Mouse (Mus musculus): ENCODE results near the gene Agrn.
"Not testable (repeated sequence)": the region's sequence is repeated elsewhere in the genome, so short reads cannot be mapped to it uniquely, and the experiment has no call there.

The Agrn gene

GRCm38 (mm10) chr4:156154771-156155170 is 42.5 kb downstream of the Agrn start:
- no peak for DNase-seq (ENCODE audit: low spot score in 2 of 2)

GRCm38 (mm10) chr4:156150887-156151286 is 46.4 kb downstream of the Agrn start:
- not testable (repeated sequence) for DNase-seq (ENCODE audit: low spot score in 2 of 2)

GRCm38 (mm10) chr4:156136285-156137100 is 60.8 kb downstream of the Agrn start:
- no peak for DNase-seq (ENCODE audit: low spot score in 2 of 2)

- DNase-seq (ENCODE audit: low spot score in 2 of 2): no peak
Measured at GRCm38 (mm10) chr4:156135801-156136200, 61.5 kb downstream of the Agrn start.

- DNase-seq (ENCODE audit: low spot score in 2 of 2): no peak
Measured at GRCm38 (mm10) chr4:156135112-156135511, 62.2 kb downstream of the Agrn start.

- no peak for DNase-seq (ENCODE audit: low spot score in 2 of 2)
Measured at GRCm38 (mm10) chr4:156133943-156134605, 63.2 kb downstream of the Agrn start.

- DNase-seq (ENCODE audit: low spot score in 2 of 2): no peak
Measured at GRCm38 (mm10) chr4:156133334-156133733, 64.0 kb downstream of the Agrn start.

GRCm38 (mm10) chr4:156130940-156131339 is 66.3 kb downstream of the Agrn start:
- no peak for DNase-seq (ENCODE audit: low spot score in 2 of 2)

GRCm38 (mm10) chr4:156130436-156130835 is 66.9 kb downstream of the Agrn start, which contains the start of gene Rnf223:
Gene Rnf223 (plus strand): TSS chr4:156130513.
- no peak for DNase-seq (ENCODE audit: low spot score in 2 of 2)

GRCm38 (mm10) chr4:156128746-156129145 is 68.5 kb downstream of the Agrn start:
- no peak for DNase-seq (ENCODE audit: low spot score in 2 of 2)

- no peak for DNase-seq (ENCODE audit: low spot score in 2 of 2)
Measured at GRCm38 (mm10) chr4:156126841-156127240, 70.4 kb downstream of the Agrn start.

- no peak for DNase-seq (ENCODE audit: low spot score in 2 of 2)
Measured at GRCm38 (mm10) chr4:156125393-156125792, 71.9 kb downstream of the Agrn start.

GRCm38 (mm10) chr4:156124077-156124476 is 73.2 kb downstream of the Agrn start:
- DNase-seq (ENCODE audit: low spot score in 2 of 2): no peak
